Mouse (Mus musculus): ENCODE measurements around the gene Odc1. TPM values are rescaled to one million over a fixed set of nuclear protein-coding genes. Genes with fewer than 3 reads are reported as not detected.

Odc1 gene
- total and polyA plus RNA-seq, 2 experiments from 2014 or later: 67.4 to 172 TPM

DNA sequence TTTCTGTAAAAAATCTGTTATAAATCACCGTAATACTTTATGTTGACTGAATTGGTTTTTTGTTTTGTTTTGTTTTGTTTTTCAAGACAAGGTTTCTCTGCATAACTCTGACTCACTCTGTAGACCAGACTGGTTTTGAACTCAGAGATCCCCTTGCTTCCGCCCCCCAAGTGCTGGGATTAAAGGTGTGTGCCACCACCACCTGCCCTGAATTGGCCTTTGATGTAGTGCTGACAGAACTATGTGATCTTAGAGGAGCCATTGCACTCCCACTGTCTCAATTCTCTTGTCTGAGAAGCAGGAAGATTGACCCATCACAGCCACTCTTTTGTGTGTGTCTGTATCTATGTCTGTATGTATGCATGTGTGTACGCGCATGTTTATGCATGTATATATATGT, 37.8 kb downstream of the Odc1 start:
- no peak for ATAC-seq (ENCODE audit: insufficient read depth, low read depth)
- 91% methylated on average over 4 of the region's 4 CpGs for WGBS

DNA sequence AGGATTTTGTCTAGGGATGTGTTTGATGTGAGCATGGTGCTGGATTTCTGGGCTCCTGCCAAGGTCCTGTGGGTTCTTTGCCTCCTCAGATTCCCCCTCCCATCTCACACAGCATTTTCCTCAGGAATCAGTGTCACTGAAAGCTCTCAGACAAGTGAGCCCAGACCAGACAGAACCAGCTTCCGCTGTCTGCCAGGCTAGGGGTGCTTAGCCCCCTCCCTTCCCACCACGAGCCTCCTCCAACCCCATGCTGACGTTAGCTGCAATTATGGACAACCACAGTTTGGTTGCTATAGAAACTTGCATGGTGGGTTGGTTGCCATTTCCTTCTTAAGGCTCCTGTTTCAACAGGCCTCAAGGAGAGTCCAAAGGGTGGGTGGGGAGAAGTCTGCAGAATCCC, 39.3 kb downstream of the Odc1 start:
- H3K4me3 ChIP-seq (ENCODE audit: low read depth, low read length): no peak overlapping the region
- DNase-seq (ENCODE audit: low spot score): no peak
- H3K4me1 ChIP-seq (ENCODE audit: control insufficient read depth, insufficient read depth): no peaks in the 10 kb centered on the region
- WGBS: 64% methylated on average over 3 of the region's 3 CpGs
- no peak for ATAC-seq (ENCODE audit: insufficient read depth, low read depth)
- TF ChIP-seq EP300 (IDR thresholded peaks at IDR 0.05; ENCODE audit: low read depth) (no peak), CTCF (IDR thresholded peaks at IDR 0.05; ENCODE audit: low read depth) (no peak)
- no peaks in the 10 kb centered on the region for H3K9me3 ChIP-seq (replicated peaks; ENCODE audit: control insufficient read depth, low read length)
- H3K27me3 ChIP-seq (ENCODE audit: control insufficient read depth, insufficient read depth, low read length): 0 out of 2 replicates have a peak, but pooled peaks cover 3% of the 10 kb centered on the region
- H3K36me3 ChIP-seq (replicated peaks; ENCODE audit: control insufficient read depth, insufficient read depth, low read length): no peaks in the 10 kb centered on the region
- H3K27ac ChIP-seq (ENCODE audit: low read depth): no peak overlapping the region
- no peak overlapping the region for H3K9ac ChIP-seq (replicated peaks; ENCODE audit: low read depth, low read length)
- H3K4me2 ChIP-seq (ENCODE audit: low read depth, low read length): no peak overlapping the region

More for the DNA sequence above, 37.8 kb downstream of the Odc1 start:
- Histone ChIP-seq H3K27ac (ENCODE audit: low read depth) (no peak overlapping the region), H3K9ac (replicated peaks; ENCODE audit: low read depth, low read length) (no peak overlapping the region), H3K4me3 (ENCODE audit: low read depth, low read length) (no peak overlapping the region), H3K9me3 (replicated peaks; ENCODE audit: control insufficient read depth, low read length) (no peaks in the 10 kb centered on the region), H3K4me1 (ENCODE audit: control insufficient read depth, insufficient read depth) (no peaks in the 10 kb centered on the region), H3K4me2 (ENCODE audit: low read depth, low read length) (no peak overlapping the region), H3K36me3 (replicated peaks; ENCODE audit: control insufficient read depth, insufficient read depth, low read length) (no peaks in the 10 kb centered on the region), H3K27me3 (ENCODE audit: control insufficient read depth, insufficient read depth, low read length) (0 out of 2 replicates have a peak, but pooled peaks cover 3% of the 10 kb centered on the region)
- TF ChIP-seq EP300 (IDR thresholded peaks at IDR 0.05; ENCODE audit: low read depth) (no peak), CTCF (IDR thresholded peaks at IDR 0.05; ENCODE audit: low read depth) (no peak)
- DNase-seq (ENCODE audit: low spot score): no peak

DNA sequence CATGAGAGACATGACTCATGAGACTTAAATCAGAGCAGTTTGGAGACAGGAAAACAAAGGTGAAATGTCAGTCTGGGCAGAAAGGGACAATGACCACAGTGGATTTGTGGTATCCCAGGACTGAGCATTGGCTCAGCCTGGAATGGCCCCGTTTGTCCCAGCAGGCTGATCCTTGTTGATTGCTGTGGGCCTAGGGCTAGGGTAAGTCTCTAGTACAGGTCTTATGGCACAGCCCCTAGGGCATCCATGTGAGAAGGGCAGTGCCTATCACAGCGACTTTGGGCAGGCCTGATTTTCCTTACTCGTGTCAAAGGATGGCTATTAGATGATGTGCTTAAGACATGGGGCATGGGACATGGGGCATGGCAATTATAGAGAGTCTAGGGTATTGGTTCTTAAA, 41.4 kb downstream of the Odc1 start:
- H3K36me3 ChIP-seq (replicated peaks; ENCODE audit: control insufficient read depth, insufficient read depth, low read length): no peaks in the 10 kb centered on the region
- H3K9me3 ChIP-seq (replicated peaks; ENCODE audit: control insufficient read depth, low read length): no peaks in the 10 kb centered on the region
- no peak overlapping the region for H3K4me3 ChIP-seq (ENCODE audit: low read depth, low read length)
- TF ChIP-seq EP300 (IDR thresholded peaks at IDR 0.05; ENCODE audit: low read depth): no peak
- H3K4me1 ChIP-seq (ENCODE audit: control insufficient read depth, insufficient read depth): no peaks in the 10 kb centered on the region
- ATAC-seq (ENCODE audit: insufficient read depth, low read depth) (no peak), DNase-seq (ENCODE audit: low spot score) (no peak)
- H3K27me3 ChIP-seq (ENCODE audit: control insufficient read depth, insufficient read depth, low read length): no peaks in the 10 kb centered on the region
- WGBS: 71% methylated on average over 3 of the region's 3 CpGs
- H3K4me2 ChIP-seq (ENCODE audit: low read depth, low read length): no peak overlapping the region
- H3K9ac ChIP-seq (replicated peaks; ENCODE audit: low read depth, low read length): no peak overlapping the region
- H3K27ac ChIP-seq (ENCODE audit: low read depth): no peak overlapping the region

DNA sequence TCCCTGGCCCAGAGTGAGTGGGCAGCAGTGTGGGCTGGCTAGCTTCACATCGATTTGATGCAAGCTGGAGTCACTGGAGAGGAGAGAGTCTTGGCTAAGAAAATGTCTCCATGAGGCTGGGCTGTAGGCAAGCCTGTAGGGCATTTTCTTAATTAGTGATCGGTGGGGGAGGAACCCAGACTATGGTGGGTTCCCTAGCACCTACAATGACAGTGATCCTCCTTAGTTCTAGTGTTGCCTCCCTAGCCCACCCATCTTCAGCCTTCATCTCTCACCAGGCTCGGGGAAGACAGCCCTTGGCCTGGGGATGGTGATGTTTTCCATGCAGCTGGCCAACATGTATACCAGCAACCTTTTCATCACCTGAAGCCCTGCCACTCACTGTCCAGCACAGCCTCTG, 43.8 kb downstream of the Odc1 start:
- no peak overlapping the region for H3K27ac ChIP-seq (ENCODE audit: low read depth)
- H3K9ac ChIP-seq (replicated peaks; ENCODE audit: low read depth, low read length): no peak overlapping the region

DNA sequence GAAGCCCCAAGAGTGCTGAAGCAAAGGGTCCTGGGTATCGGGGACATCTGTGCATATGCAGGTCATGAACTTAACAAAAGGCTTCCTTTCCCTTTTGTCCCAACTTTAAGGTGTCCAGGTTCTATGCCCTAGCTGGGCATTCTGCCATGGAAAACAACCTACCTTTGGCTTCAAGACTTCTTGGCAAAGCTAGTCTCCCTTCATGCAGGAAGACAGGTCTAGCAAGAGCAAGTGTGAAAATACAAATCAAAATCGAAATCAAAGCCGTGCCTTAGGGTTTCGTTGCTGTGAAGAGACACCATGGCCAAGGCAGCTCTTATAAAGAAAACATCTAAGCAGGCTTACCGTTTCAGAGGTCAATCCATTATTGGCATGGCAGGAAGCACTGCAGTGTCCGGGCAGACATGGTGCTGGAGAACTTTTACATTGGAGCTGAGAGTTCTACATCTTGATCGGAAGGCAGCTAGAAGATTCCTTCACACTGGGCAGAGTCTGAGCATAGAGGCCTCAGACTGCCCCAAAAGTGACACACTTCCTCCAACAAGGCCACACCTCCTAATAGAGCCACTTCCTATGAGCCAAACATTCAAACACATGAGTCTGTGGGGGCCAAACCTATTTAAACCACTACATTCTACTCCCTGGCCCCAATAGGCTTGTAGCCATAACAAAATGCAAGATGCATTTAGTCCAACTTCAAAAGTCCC, 44.5 kb downstream of the Odc1 start:
- Histone ChIP-seq H3K4me2 (ENCODE audit: low read depth, low read length) (no peak overlapping the region), H3K27me3 (ENCODE audit: control insufficient read depth, insufficient read depth, low read length) (no peaks in the 10 kb centered on the region), H3K9ac (replicated peaks; ENCODE audit: low read depth, low read length) (no peak overlapping the region), H3K9me3 (replicated peaks; ENCODE audit: control insufficient read depth, low read length) (no peaks in the 10 kb centered on the region), H3K27ac (ENCODE audit: low read depth) (no peak overlapping the region), H3K4me1 (ENCODE audit: control insufficient read depth, insufficient read depth) (no peaks in the 10 kb centered on the region), H3K4me3 (ENCODE audit: low read depth, low read length) (no peak overlapping the region), H3K36me3 (replicated peaks; ENCODE audit: control insufficient read depth, insufficient read depth, low read length) (no peaks in the 10 kb centered on the region)
- TF ChIP-seq CTCF (IDR thresholded peaks at IDR 0.05; ENCODE audit: low read depth): no peak
- TF ChIP-seq EP300 (IDR thresholded peaks at IDR 0.05; ENCODE audit: low read depth): no peak
- WGBS: 79% methylated on average over 7 of the region's 7 CpGs
- no peak for DNase-seq (ENCODE audit: low spot score)
- ATAC-seq (ENCODE audit: insufficient read depth, low read depth): no peak

More for the DNA sequence above, 43.8 kb downstream of the Odc1 start:
- WGBS: 73% methylated on average over 3 of the region's 3 CpGs
- Histone ChIP-seq H3K4me3 (ENCODE audit: low read depth, low read length) (no peak overlapping the region), H3K27me3 (ENCODE audit: control insufficient read depth, insufficient read depth, low read length) (no peaks in the 10 kb centered on the region), H3K4me1 (ENCODE audit: control insufficient read depth, insufficient read depth) (no peaks in the 10 kb centered on the region), H3K36me3 (replicated peaks; ENCODE audit: control insufficient read depth, insufficient read depth, low read length) (no peaks in the 10 kb centered on the region), H3K9me3 (replicated peaks; ENCODE audit: control insufficient read depth, low read length) (no peaks in the 10 kb centered on the region), H3K4me2 (ENCODE audit: low read depth, low read length) (no peak overlapping the region)
- ATAC-seq (ENCODE audit: insufficient read depth, low read depth): no peak
- no peak for TF ChIP-seq CTCF (IDR thresholded peaks at IDR 0.05; ENCODE audit: low read depth)
- no peak for TF ChIP-seq EP300 (IDR thresholded peaks at IDR 0.05; ENCODE audit: low read depth)
- no peak for DNase-seq (ENCODE audit: low spot score)

DNA sequence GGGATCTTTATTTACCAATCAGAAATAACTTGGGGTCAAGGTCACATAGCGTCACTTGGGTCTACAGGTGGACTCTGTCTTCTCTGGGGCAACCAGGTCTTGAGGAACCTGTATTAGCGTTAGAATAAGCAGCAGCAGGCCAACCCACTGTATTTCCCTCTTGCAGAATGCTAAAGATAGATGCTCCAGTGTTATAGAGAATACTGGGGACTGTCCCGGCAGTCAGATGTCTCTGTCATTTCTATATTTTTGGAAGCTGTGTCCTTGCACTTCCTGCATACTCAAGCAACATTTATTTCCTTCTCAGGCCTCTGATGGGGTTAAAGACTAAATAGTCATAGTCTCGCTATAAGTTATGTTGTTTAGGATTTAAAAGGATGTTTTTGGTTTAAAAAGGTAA, 46.7 kb downstream of the Odc1 start:
- H3K4me1 ChIP-seq (ENCODE audit: control insufficient read depth, insufficient read depth): no peaks in the 10 kb centered on the region
- TF ChIP-seq EP300 (IDR thresholded peaks at IDR 0.05; ENCODE audit: low read depth): no peak
- TF ChIP-seq CTCF (IDR thresholded peaks at IDR 0.05; ENCODE audit: low read depth): no peak
- no peak for ATAC-seq (ENCODE audit: insufficient read depth, low read depth)
- H3K27ac ChIP-seq (ENCODE audit: low read depth): no peak overlapping the region
- H3K9me3 ChIP-seq (replicated peaks; ENCODE audit: control insufficient read depth, low read length): no peaks in the 10 kb centered on the region
- no peak overlapping the region for H3K4me3 ChIP-seq (ENCODE audit: low read depth, low read length)
- no peaks in the 10 kb centered on the region for H3K27me3 ChIP-seq (ENCODE audit: control insufficient read depth, insufficient read depth, low read length)
- no peak overlapping the region for H3K9ac ChIP-seq (replicated peaks; ENCODE audit: low read depth, low read length)
- DNase-seq (ENCODE audit: low spot score): no peak
- no peaks in the 10 kb centered on the region for H3K36me3 ChIP-seq (replicated peaks; ENCODE audit: control insufficient read depth, insufficient read depth, low read length)
- WGBS: 66% methylated on average over 4 of the region's 4 CpGs
- H3K4me2 ChIP-seq (ENCODE audit: low read depth, low read length): no peak overlapping the region

Measured in heart, postnatal 0 days (tissue).